Mouse (Mus musculus): Measurements from ENCODE around the gene Midn.
A peak's percentile ranks its signal among the peaks of the same experiment; 100 is the strongest.

The Midn gene

DNA sequence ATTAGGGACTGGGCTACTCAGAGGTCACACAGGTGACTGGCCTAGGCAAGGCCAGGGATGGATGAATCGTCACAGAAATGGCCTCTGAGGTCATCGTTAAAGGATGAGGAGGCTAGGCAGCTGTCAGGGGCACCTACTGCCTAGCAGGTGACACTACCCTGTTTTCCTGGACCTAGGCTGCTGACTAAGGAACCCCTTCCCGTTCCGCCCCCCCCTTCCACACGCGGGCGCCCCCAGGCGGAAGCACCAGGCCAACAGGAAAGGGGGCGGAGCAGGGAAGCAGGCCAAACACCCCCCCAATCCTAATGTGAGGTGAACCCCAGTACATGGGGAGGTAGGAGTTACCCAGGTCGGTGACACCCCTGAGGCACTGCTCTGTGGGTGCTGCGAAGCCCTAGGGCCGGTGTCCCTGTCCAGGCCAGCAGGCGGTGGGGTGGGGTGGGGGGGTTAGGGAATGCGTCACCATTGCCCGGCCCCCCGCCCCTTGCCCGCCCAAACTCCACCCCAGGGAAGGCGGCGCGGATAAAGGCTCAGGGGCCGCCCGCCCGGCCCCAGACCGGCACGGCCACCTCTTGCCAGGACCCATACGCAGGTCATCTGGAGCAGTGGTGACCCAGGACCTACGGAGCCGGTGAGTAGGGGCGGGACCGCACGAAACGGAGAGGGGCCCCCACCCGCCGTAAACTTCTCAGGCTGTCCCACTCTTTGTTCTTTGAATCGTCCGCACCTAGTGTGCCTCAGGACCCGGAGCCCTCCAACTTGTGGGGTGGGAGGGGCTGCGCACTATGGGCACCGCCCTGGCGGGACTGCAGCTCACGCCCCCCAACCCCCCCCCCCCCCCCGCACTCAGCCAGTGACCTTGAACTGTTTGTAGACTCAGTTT, at the start of gene Midn:
TSS of gene Midn (plus strand) at position 554 of the 883 bp plus-strand sequence.
- DNase-seq (ENCODE audit: low read depth, low spot score) = no peak

- DNase-seq (ENCODE audit: low read depth, low spot score) = no peak
Observed at GRCm38 (mm10) chr10:80098630-80099029, 49.4 kb upstream of the Midn start.

DNA sequence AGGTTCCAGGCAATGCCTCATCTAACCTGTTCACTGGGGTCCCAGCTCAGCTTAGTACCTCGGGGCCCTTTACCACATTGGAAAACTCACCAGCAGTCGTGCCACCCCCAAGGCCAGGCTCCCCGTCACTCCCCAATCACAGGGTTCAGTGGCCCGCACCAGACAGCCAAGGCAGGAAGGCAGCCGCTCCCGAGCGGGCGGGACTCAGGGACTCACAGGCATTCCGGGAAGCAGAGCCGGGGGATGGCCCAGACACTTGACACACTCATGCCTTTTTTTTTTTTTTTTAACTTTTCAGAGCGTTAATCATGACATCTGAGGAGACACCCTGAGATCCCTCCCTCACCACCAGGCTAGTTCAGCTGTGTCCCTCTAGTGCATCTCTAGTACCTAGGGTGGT, 47.1 kb upstream of the Midn start:
- no peak for DNase-seq (ENCODE audit: low read depth, low spot score)

DNA sequence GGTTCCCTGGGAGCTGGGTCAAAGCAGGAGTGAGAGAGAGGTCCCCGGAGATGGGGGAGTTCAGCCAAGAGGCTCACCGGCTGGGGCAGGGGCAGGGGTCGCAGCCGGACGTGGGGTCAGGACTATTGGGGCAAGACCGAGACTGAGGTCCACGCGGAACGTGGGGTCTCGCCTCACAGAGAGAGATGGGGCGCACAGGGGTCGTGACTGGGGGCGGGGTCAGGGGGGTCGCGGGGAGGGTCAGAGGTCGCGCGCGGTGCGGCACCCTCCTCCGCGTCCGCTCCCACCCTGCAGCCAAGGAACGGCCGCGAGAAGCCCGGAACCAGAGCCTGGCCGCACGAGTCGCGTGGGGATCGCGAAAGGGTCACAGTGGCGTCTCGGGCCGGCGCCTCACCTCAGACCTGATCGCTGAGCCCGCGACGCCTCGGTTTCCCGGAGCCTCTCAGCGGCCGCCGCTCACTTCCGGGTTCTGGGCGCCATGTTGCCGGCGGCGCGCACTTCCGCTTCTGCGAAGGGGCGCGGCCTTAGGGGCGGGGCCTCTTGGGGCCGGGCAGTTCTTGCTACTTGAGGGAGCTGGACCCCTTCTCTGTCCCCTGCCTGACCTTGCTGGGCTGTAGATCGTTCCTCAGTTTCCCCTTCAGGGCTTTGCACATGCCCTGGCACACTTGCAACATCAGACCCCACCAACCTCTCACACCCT, 45.7 kb upstream of the Midn start:
- peak; percentile 40 for DNase-seq (ENCODE audit: low read depth, low spot score)

GRCm38 (mm10) chr10:80103032-80103431, 45.0 kb upstream of the Midn start:
- DNase-seq (ENCODE audit: low read depth, low spot score) = no peak

DNA sequence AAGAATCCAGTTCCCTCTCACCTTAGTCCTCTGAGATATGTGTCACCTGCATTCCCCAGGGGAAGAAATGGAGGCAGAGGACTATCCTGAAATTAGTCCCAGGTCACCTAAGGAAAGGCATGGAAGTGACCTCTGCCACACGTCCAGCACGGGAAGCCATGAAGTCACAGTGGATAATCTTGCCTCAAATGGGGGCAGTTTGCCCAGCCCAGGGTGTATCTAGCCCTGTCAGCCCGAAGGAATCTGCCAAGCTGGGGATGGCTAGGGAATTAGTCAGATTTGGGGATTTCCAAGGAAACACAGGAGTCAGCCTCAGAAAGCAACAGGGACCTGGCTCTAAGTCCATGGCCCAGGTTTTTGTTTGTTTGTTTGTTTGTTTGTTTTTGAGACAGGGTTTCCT, 43.9 kb upstream of the Midn start:
- DNase-seq (ENCODE audit: low read depth, low spot score) = no peak

DNA sequence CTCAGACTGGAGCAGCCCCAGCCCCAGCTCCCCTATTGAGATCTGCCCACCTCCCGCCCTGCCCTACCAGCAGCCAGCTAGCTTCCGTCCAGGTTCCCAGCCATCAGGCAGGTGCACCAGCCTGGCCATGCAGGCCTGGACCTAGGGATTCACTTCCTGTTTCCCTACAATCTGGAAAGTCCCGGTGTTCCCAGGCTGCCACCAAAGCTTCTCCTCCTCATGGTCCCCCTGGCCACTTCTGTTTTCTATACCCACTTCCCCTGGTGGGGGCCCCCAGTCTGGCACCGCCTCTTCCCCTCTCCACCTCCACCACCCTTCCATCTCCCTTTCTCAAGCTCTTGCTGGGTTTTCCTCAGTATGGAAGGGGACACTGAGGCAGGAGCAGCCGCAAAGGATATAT, 42.6 kb upstream of the Midn start, which contains the start of gene Sbno2:
TSS of gene Sbno2 (minus strand) at position 112 of the 400 bp plus-strand sequence.
- no peak for DNase-seq (ENCODE audit: low read depth, low spot score)

DNA sequence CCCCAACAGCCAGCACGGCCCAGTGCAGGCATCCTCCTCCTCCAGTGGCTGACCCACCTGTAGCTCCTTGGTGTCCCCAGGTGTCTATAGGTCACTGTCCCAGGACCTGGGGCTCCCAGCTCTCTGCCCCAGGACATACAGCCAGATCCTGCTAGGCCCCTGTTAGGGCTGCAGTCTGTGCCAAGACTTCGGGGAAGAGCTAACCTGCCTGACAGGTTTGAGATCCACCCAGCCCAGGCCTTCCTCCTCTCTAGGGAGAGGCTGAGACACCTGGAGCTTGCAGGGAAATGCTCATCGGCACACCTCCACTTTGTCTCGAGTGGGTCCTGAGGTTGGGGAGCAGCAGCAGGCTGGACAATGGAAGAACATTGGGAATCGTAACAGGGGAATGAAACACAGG, 42.1 kb upstream of the Midn start:
- no peak for DNase-seq (ENCODE audit: low read depth, low spot score)

- DNase-seq (ENCODE audit: low read depth, low spot score) = no peak
Observed at GRCm38 (mm10) chr10:80107678-80108077, 40.4 kb upstream of the Midn start.

GRCm38 (mm10) chr10:80114341-80115284, 33.5 kb upstream of the Midn start:
- DNase-seq (ENCODE audit: low read depth, low spot score) = no peak

DNA sequence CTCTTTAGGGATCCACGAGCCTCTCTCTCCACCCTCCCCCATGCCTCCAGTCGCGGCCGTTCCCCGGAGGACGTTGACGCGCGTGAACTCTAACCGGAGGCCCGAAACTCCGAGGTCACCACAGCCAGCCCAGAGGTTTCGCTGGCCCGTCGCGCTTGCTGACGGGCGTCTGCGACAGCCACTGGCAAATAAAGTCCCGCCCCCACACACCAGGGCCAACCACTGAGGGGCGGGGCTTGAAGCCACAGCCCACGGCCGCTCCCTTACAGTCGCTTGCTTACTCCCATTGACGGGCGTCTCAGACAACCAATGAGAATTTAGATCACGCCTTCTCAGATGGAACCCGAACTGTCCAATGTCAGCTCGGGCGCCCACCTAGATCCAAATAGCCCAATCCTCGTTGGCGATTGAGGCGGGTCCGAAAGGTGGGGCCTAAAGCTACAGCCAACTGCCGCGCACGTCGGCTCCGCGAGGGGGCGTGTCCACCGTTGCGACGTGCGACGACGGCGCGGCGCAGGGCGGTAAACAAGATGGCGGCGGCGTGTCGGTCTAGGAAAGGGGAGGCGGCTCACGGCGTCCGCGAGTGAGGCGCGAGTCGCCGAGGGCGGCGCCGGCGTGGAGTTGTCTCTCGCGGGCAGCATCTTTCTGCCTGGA, 32.7 kb upstream of the Midn start, which contains the start of gene Stk11:
TSS of gene Stk11 (plus strand) at position 514 of the 654 bp plus-strand sequence.
- DNase-seq (ENCODE audit: low read depth, low spot score) = peak; percentile 100

- no peak for DNase-seq (ENCODE audit: low read depth, low spot score)
Observed at GRCm38 (mm10) chr10:80115944-80116335, 32.1 kb upstream of the Midn start.

DNA sequence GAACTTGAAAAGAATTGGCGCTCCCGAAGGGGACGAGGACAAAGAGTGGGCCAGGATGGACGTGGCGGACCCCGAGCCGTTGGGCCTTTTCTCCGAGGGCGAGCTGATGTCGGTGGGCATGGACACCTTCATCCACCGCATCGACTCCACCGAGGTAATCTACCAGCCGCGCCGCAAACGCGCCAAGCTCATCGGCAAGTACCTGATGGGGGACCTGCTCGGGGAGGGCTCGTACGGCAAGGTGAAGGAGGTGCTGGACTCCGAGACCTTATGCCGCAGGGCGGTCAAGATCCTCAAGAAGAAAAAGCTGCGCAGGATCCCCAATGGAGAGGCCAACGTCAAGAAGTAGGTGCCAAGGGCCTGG, 31.5 kb upstream of the Midn start:
- no peak for DNase-seq (ENCODE audit: low read depth, low spot score)

- DNase-seq (ENCODE audit: low read depth, low spot score) = no peak
Observed at GRCm38 (mm10) chr10:80116927-80117691, 31.0 kb upstream of the Midn start.

DNA sequence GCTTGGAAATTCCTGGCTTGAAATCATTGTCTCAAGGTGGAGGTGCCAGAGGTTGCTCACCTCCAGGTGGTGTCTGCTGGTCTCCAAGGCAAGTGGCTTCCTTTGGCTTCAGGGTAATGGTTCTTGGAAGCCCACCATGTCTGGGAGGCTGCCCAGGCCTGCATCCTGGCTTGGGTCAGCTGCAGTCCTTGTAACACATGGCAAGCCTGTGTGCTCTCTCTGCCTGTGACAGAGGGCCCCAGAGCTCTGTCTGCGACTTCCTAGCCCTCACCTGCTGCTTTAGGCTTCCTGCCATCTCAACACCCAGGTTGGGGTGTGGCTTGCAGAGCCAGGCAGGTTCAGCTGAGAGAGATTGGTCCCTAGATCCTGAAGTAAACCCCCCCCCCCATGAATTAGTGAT, 30.3 kb upstream of the Midn start:
- no peak for DNase-seq (ENCODE audit: low read depth, low spot score)

DNA sequence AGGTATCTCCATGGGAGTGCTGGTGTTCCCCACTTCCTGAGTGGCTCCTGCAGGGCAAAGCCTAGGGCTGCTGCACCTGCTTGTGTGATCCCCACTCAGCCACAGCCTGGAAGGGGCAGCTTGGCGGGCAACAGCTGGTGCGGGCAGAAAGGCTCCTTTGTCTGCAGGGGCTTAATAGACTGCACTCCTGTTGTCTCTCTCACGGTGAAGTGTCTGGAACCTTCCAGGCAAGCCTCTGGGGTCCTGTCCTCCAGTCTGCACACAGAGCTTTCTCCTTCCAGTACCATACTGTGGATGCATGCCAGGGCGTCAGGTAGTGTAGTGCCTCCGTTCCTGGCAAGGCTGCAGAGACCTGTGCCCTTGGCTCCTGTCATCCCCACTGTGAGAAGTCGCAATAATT, 29.5 kb upstream of the Midn start:
- no peak for DNase-seq (ENCODE audit: low read depth, low spot score)

DNA sequence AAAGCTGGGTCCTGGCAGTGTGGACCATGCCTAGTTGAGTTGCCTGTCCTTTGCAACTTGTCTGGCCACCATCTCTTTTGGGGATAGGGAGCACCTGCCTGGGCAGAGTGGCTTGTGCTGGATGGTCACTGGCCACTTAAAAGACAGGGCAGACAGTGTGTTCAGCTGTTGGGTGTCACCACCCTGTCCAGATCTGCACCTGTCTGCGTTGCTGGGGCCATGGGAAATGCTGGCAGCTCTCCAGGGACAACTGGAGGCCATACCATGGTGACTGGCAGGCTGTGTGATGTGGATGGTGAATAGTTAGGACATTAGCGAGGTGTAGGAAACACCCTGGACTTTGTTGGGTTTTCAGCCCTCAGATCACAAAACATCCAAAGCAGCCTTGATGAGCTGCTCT, 27.9 kb upstream of the Midn start:
- no peak for DNase-seq (ENCODE audit: low read depth, low spot score)

DNA sequence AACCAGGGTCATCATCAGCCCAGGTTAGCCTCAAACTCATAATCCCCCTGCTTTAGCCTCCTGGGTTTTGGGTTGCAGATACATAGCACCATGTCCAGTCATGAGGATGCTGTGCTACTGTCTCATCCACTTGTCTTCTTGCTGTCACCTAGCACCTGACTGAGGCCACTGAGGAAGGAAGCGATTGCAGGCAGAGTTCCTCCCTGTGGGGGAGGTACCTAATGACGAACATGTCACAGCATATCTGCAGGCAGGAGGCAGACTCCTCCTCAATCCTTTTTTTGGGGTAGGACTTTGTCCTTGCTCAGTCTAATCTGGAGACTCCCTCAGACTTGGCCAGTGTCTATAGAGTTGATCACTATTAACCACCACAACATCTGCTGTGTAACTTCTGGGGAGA, 26.4 kb upstream of the Midn start:
- DNase-seq (ENCODE audit: low read depth, low spot score) = no peak

GRCm38 (mm10) chr10:80123932-80124562, 24.0 kb upstream of the Midn start:
- no peak for DNase-seq (ENCODE audit: low read depth, low spot score)

- no peak for DNase-seq (ENCODE audit: low read depth, low spot score)
Observed at GRCm38 (mm10) chr10:80127920-80128319, 20.2 kb upstream of the Midn start.
